Mouse (Mus musculus): Measurements from ENCODE around the gene E130308A19Rik. TPM values are rescaled to one million over a fixed set of nuclear protein-coding genes. Genes with fewer than 3 reads are reported as not detected.

E130308A19Rik gene
- 35.6 and 40.1 TPM in 2 replicates for polyA plus RNA-seq (2014; fragmentation: Nextera tagmentation; extraction: Ambion mirVana)

DNA sequence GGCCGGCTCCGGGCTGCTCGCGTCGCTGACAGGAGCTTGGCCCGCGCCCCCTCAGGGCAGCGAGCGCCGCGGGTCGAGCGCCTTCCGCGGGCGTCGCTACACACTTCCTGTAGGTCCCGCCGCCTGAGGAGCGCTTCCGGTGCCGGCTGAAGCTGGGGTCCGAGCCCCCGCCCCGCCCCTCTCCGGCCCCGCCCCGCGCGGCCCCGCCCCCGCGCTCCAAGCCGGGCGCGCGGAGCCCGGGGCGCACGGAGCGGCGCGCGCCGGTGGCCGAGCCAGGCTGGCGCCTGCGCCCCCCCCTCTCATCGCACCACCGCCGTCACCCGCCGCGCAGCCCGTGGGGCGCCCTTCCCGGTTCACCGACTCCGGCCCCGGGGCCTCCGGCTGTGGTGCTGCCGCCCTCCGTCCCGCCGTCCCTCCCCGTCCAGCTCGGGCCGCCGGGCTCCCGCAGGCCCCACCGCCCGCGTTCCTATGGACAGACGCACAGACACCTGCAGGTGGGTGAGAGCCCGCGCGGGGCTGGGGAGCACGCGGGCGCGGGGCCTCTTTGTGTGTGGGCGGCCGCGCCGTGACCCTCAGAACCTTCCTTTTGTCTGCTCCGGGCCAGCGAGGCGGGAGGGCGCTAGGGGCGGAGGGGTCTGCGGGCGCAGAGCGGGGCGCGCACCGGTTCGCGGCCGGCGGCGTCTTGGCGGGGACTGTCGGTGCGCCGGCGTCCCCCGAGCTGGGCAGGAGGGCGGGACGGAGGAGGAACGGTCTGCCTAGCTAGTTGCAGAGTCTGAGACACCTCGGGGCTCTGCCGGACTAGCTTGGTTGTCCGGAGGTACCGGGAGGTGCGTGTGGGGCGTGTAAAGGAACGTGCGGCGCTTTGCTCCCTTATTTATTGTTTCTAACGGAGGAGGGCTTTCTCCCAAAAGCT is at the start of gene E130308A19Rik:
Gene E130308A19Rik, plus strand, starts transcription at position 214 of the 913 bp plus-strand sequence.
- Histone ChIP-seq H3K9me3 (ENCODE audit: control insufficient read depth, low read length) (no peaks in the 10 kb centered on the region), H3K4me3 (ENCODE audit: low read depth, low read length) (peak within 1 kb of the TSS; percentile 89), H3K9ac (ENCODE audit: low read length) (peak within 1 kb of the TSS; percentile 79), H3K4me1 (ENCODE audit: control insufficient read depth, insufficient read depth, low read length) (peaks cover 5% of the 10 kb centered on the region), H3K4me2 (ENCODE audit: low read depth, severe bottlenecking) (peak within 1 kb of the TSS; percentile 70), H3K36me3 (ENCODE audit: control insufficient read depth, insufficient read depth, low read length) (no peaks in the 10 kb centered on the region), H3K27ac (replicated peaks; ENCODE audit: low read depth, low read length) (peak within 1 kb of the TSS; percentile 83), H3K27me3 (ENCODE audit: control insufficient read depth, insufficient read depth, low read length) (no peaks in the 10 kb centered on the region)
- peak; percentile 85 for DNase-seq (ENCODE audit: low spot score)
- WGBS = under 1% methylated on average over 99 of the region's 120 CpGs
- peak; percentile 93 for ATAC-seq (ENCODE audit: insufficient number of reproducible peaks, low FRiP score, low TSS enrichment, low read depth)

DNA sequence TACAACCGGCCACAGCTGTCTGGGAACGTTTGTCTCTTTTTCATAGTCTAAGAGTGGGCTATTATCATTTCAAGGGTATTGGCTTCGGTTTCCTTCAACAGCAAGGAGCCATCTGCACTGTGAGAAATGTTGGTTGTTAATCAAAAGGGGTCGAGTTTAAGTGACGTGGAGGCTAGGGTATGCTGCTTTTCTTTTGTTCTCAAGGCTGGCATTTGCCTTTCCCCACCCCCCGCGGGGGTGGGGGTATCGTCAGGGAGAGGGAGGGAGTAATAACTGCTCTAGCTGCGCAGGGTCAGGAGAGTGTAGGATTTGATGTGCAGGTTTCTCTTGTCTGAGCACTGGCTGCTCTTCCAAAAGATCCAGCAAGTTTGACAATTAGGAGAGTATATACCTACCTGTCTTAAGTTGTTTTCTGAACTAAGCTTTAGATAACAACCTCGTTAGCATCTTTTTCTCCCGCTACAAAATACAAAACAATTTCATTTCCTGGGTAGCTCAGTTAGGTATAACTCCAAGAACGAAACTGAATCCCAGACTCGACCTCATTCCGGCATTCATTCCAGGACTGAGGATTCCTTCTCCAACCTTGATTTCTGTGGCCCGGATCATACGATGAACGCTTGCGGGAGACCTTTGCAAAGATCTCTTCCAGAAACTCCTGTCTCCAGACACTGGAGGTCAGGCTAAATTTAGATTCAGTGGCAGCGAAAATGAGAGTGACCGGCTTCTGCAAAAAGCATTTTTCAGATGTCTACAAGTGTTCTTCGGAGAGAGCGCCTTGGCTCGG is 45.3 kb upstream of the E130308A19Rik start:
- Histone ChIP-seq H3K4me2 (ENCODE audit: low read depth, severe bottlenecking) (peak overlapping the region; percentile 88), H3K4me3 (ENCODE audit: low read depth, low read length) (peak overlapping the region; percentile 53), H3K27ac (replicated peaks; ENCODE audit: low read depth, low read length) (no peak overlapping the region), H3K4me1 (ENCODE audit: control insufficient read depth, insufficient read depth, low read length) (peaks cover 4% of the 10 kb centered on the region; the same call in 1 of the 2 replicates), H3K27me3 (ENCODE audit: control insufficient read depth, insufficient read depth, low read length) (no peaks in the 10 kb centered on the region), H3K9ac (ENCODE audit: low read length) (peak overlapping the region; percentile 70), H3K36me3 (ENCODE audit: control insufficient read depth, insufficient read depth, low read length) (no peaks in the 10 kb centered on the region), H3K9me3 (ENCODE audit: control insufficient read depth, low read length) (no peaks in the 10 kb centered on the region)
- ATAC-seq (ENCODE audit: insufficient number of reproducible peaks, low FRiP score, low TSS enrichment, low read depth) (peak; percentile 67), DNase-seq (ENCODE audit: low spot score) (peak; percentile 73)
- under 1% methylated on average over 23 of the region's 23 CpGs for WGBS

DNA sequence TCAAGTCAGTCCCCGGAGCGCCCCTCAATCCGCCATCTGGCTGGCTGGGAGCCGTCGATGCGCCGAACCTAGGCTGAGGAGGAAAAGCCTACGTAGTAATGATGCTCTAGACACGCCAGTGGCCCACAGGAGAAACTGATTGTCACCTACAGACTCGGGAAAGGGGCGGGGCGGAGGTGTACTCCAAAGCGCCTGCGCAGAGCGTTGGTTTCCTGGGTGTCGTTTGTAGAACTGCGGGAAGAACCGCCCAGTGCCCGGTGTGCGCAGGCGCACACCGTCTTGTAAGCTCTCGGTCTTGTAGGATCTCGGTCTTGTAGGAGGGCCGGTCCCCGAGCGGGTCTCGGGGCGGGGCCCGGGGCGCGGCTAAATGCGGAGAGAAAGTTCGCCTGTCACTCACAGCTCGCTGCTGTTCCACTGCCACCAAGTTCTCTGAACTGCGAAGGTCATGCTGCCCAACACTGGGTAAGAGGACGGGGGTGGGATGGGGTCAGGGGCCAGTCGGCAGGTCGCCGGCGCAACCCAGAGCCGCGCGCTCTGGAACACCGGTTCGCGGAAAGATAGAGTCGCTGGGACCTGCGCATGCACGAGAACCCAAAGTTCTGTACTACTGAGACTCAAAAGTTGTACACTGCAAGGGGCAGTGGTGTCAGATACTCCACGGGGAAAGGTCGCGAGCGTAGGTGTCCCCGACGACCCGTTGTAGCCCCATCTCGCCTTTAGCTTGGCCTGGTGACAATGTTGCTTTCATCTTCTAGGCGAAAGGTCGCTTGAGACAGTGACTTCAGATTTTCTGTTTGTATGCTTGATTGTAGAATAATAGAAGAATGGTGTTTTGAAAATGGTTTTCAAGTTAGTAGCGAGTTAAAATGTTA is 44.5 kb upstream of the E130308A19Rik start, which contains the start of gene Hsdl2:
Gene Hsdl2, plus strand, starts transcription at position 250 of the 872 bp plus-strand sequence.
- peak within 1 kb of the TSS; percentile 53 for H3K4me3 ChIP-seq (ENCODE audit: low read depth, low read length)
- H3K4me1 ChIP-seq (ENCODE audit: control insufficient read depth, insufficient read depth, low read length) = peaks cover 4% of the 10 kb centered on the region; the same call in 1 of the 2 replicates
- H3K27me3 ChIP-seq (ENCODE audit: control insufficient read depth, insufficient read depth, low read length) = no peaks in the 10 kb centered on the region
- DNase-seq (ENCODE audit: low spot score) (peak; percentile 94), ATAC-seq (ENCODE audit: insufficient number of reproducible peaks, low FRiP score, low TSS enrichment, low read depth) (peak; percentile 91)
- peak within 1 kb of the TSS; percentile 70 for H3K9ac ChIP-seq (ENCODE audit: low read length)
- under 1% methylated on average over 61 of the region's 61 CpGs for WGBS
- H3K9me3 ChIP-seq (ENCODE audit: control insufficient read depth, low read length) = no peaks in the 10 kb centered on the region
- H3K4me2 ChIP-seq (ENCODE audit: low read depth, severe bottlenecking) = peak within 1 kb of the TSS; percentile 88
- H3K36me3 ChIP-seq (ENCODE audit: control insufficient read depth, insufficient read depth, low read length) = no peaks in the 10 kb centered on the region
- H3K27ac ChIP-seq (replicated peaks; ENCODE audit: low read depth, low read length) = no peak within 1 kb of the TSS

DNA sequence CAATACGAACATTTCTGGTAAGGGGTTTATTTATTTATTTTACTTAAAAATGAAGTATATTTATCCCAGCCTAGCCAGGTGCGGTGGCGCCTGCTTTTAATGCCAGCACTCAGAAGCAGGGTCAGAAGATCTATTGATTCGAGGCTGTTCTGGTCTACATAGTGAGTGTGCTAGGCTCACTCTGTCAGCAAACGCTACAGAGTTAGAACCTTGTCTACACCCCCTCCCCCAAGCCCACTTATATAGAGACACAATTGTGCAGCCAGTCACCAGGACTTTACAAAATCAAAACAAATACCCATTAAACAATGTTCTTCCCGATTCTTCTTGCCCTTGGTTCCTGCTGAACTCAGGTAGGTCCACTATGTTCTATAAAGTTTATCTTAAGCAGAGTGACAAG is 43.8 kb upstream of the E130308A19Rik start:
- 38% methylated on average over 6 of the region's 6 CpGs for WGBS
- Histone ChIP-seq H3K9me3 (ENCODE audit: control insufficient read depth, low read length) (no peaks in the 10 kb centered on the region), H3K4me3 (ENCODE audit: low read depth, low read length) (peak overlapping the region; percentile 53), H3K27me3 (ENCODE audit: control insufficient read depth, insufficient read depth, low read length) (no peaks in the 10 kb centered on the region), H3K9ac (ENCODE audit: low read length) (no peak overlapping the region), H3K4me1 (ENCODE audit: control insufficient read depth, insufficient read depth, low read length) (peaks cover 4% of the 10 kb centered on the region; the same call in 1 of the 2 replicates), H3K27ac (replicated peaks; ENCODE audit: low read depth, low read length) (no peak overlapping the region), H3K4me2 (ENCODE audit: low read depth, severe bottlenecking) (peak overlapping the region; percentile 88; the same call in 1 of the 2 replicates), H3K36me3 (ENCODE audit: control insufficient read depth, insufficient read depth, low read length) (no peaks in the 10 kb centered on the region)
- ATAC-seq (ENCODE audit: insufficient number of reproducible peaks, low FRiP score, low TSS enrichment, low read depth) (no peak), DNase-seq (ENCODE audit: low spot score) (no peak)

DNA sequence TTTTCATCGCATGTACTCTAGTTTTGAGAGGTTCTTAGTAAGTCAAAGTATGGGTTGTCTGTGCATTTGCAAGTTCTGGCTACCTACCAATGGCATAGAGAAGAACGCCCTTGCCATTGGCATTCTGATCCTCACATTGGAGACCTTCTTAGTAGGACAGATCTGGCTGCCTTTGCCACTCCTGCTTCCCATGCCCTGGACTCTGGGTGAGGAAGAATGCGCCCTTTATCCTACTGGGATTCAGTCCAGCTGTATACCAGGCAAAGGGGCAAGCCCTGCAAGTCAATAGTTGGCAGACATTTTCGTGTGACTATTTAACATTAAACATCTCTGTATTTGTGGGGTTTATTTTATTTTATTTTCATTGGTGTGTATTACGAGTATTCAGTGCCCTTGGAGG is 40.9 kb upstream of the E130308A19Rik start:
- ATAC-seq (ENCODE audit: insufficient number of reproducible peaks, low FRiP score, low TSS enrichment, low read depth) = no peak
- 81% methylated on average over 5 of the region's 5 CpGs for WGBS
- Histone ChIP-seq H3K4me3 (ENCODE audit: low read depth, low read length) (no peak overlapping the region), H3K9ac (ENCODE audit: low read length) (no peak overlapping the region), H3K27ac (replicated peaks; ENCODE audit: low read depth, low read length) (no peak overlapping the region), H3K27me3 (ENCODE audit: control insufficient read depth, insufficient read depth, low read length) (no peaks in the 10 kb centered on the region), H3K9me3 (ENCODE audit: control insufficient read depth, low read length) (no peaks in the 10 kb centered on the region), H3K36me3 (ENCODE audit: control insufficient read depth, insufficient read depth, low read length) (no peaks in the 10 kb centered on the region), H3K4me1 (ENCODE audit: control insufficient read depth, insufficient read depth, low read length) (peaks cover 4% of the 10 kb centered on the region; the same call in 1 of the 2 replicates), H3K4me2 (ENCODE audit: low read depth, severe bottlenecking) (no peak overlapping the region)
- DNase-seq (ENCODE audit: low spot score) = no peak

DNA sequence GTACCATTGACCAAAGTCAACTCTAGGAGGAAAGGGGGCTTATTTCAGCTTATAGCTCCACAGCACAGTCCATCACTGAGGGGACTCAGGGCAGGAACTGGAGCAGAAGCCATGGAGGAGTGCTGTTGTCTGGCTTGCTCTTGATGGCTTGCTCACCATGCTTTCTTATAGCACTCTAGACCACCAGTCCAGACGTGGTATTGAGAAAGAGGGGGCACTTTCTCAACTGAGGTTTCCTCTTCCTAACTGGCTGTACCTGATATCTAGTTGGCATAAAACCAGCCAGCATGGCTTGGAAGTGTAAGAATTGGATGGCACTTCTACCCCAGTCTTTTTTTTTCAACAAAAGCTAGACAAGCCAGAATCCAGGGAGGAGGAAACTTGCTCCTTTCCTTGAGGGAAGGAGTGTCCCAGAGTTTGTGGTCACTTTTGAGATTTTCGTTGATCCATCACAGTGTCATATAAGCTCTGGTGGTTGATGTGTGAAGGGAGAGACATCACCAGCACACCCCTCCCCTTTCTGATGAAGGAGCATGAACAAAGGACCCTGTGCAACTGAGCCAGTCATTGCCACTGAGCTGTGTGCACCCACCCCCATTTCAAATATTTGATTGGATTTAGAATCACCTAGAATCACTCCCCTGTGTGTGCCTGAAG is 38.7 kb upstream of the E130308A19Rik start:
- Histone ChIP-seq H3K36me3 (ENCODE audit: control insufficient read depth, insufficient read depth, low read length) (no peaks in the 10 kb centered on the region), H3K27me3 (ENCODE audit: control insufficient read depth, insufficient read depth, low read length) (no peaks in the 10 kb centered on the region), H3K9ac (ENCODE audit: low read length) (no peak overlapping the region), H3K9me3 (ENCODE audit: control insufficient read depth, low read length) (no peaks in the 10 kb centered on the region), H3K4me3 (ENCODE audit: low read depth, low read length) (no peak overlapping the region), H3K27ac (replicated peaks; ENCODE audit: low read depth, low read length) (no peak overlapping the region), H3K4me2 (ENCODE audit: low read depth, severe bottlenecking) (no peak overlapping the region), H3K4me1 (ENCODE audit: control insufficient read depth, insufficient read depth, low read length) (no peaks in the 10 kb centered on the region)
- WGBS = 72% methylated on average over 2 of the region's 2 CpGs
- DNase-seq (ENCODE audit: low spot score) = no peak
- ATAC-seq (ENCODE audit: insufficient number of reproducible peaks, low FRiP score, low TSS enrichment, low read depth) = no peak

DNA sequence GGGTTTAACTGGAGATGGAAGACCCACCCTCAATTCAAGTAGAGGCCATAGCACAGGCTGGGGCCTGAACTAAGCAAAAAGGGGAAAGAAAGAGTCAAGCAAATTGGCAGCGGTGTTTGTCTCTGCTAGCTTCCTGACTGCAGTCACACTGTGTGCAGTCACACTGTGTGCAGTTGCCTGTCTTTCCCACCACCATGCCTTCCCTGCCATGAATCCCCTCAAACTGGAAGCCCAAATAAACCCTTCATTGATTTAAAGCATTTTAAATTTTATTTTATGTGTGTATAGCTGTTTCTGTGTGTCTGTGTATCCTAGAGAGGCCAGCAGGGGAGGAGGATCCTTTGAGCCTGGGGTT is 38.2 kb upstream of the E130308A19Rik start:
- Histone ChIP-seq H3K9me3 (ENCODE audit: control insufficient read depth, low read length) (no peaks in the 10 kb centered on the region), H3K27me3 (ENCODE audit: control insufficient read depth, insufficient read depth, low read length) (no peaks in the 10 kb centered on the region), H3K4me1 (ENCODE audit: control insufficient read depth, insufficient read depth, low read length) (no peaks in the 10 kb centered on the region), H3K4me3 (ENCODE audit: low read depth, low read length) (no peak overlapping the region), H3K9ac (ENCODE audit: low read length) (no peak overlapping the region), H3K4me2 (ENCODE audit: low read depth, severe bottlenecking) (no peak overlapping the region), H3K27ac (replicated peaks; ENCODE audit: low read depth, low read length) (no peak overlapping the region), H3K36me3 (ENCODE audit: control insufficient read depth, insufficient read depth, low read length) (no peaks in the 10 kb centered on the region)
- no peak for DNase-seq (ENCODE audit: low spot score)
- ATAC-seq (ENCODE audit: insufficient number of reproducible peaks, low FRiP score, low TSS enrichment, low read depth) = no peak
- 93% methylated on average over 1 of the region's 1 CpGs for WGBS
